9 mouse cellular contexts compared by ENCODE assay signal in genomic region chr2:93332277-93332676, GRCm38 (mm10). TPM values are rescaled to one million over a fixed set of nuclear protein-coding genes. Genes with fewer than 3 reads are reported as not detected.
A peak's percentile ranks its signal among the peaks of the same experiment; 100 is the strongest.
DNase-seq lines count a peak whose midpoint lies in the region; ATAC-seq and TF ChIP-seq lines count a peak whose summit lies in the region.
"Had no signal": no experiment of that assay in that cellular context is flagged by ENCODE, and none has a peak within 500 bp of the region (broad histone marks: within the 10 kb centered on the region; RNA-seq: fewer than 3 reads in every experiment).

No protein-coding gene starts in this region.

- DNase-seq in embryonic facial prominence, embryonic 10.5 days (ENCODE audit: low spot score): no peak
- DNase-seq in forebrain, postnatal 0 days: no peak
- DNase-seq in kidney, adult 11 months: peak; percentile 23
- DNase-seq in lung, postnatal 0 days (ENCODE audit: low spot score): peak; percentile 53
- no peak for DNase-seq in right cerebral cortex, postnatal 25 days
- DNase-seq in layer of hippocampus, adult 9-10 months (ENCODE audit: low spot score): no peak
- no peak for DNase-seq in layer of hippocampus, adult 9-11 months

- WGBS in embryonic facial prominence, embryonic 10.5 days: 79% methylated on average over 4 of the region's 4 CpGs
- 66% methylated on average over 4 of the region's 4 CpGs for WGBS in forebrain, postnatal 0 days
- WGBS in lung, postnatal 0 days: 45% methylated on average over 4 of the region's 4 CpGs

- peak overlapping the region; percentile 100 for H3K4me2 ChIP-seq in forebrain, postnatal 0 days (ENCODE audit: low read depth)
- peak overlapping the region; percentile 98; the same call in 1 of the 2 replicates for H3K4me2 ChIP-seq in lung, postnatal 0 days (replicated peaks; ENCODE audit: low read depth, low read length)

- no peak for ATAC-seq in forebrain, postnatal 0 days
- ATAC-seq in lung, postnatal 0 days: 0 out of 2 replicates have a peak, but pooled peaks have one; percentile 5
- ATAC-seq in activated CD4-positive, CD25-positive, alpha-beta regulatory T cell, adult 4 months: no peak

- peak; percentile 64; the same call in 1 of the 2 replicates for TF ChIP-seq EP300 in lung, postnatal 0 days (IDR thresholded peaks at IDR 0.05)

- peak overlapping the region; percentile 84; the same call in 1 of the 2 replicates for H3K27ac ChIP-seq in embryonic facial prominence, embryonic 10.5 days (replicated peaks)
- H3K27ac ChIP-seq in forebrain, postnatal 0 days (ENCODE audit: low read depth, low read length): no peak overlapping the region
- peak overlapping the region; percentile 58 for H3K27ac ChIP-seq in lung, postnatal 0 days (ENCODE audit: low read length)

- H3K4me1 ChIP-seq in embryonic facial prominence, embryonic 10.5 days: peaks cover 53% of the 10 kb centered on the region
- H3K4me1 ChIP-seq in forebrain, postnatal 0 days (ENCODE audit: insufficient read depth): peaks cover 9% of the 10 kb centered on the region
- peaks cover 3% of the 10 kb centered on the region; the same call in 1 of the 2 replicates for H3K4me1 ChIP-seq in lung, postnatal 0 days (ENCODE audit: insufficient read depth, low read depth, low read length)

- H3K4me3 ChIP-seq in embryonic facial prominence, embryonic 10.5 days: peak overlapping the region; percentile 84
- H3K4me3 ChIP-seq in forebrain, postnatal 0 days (ENCODE audit: low read depth, low read length): no peak overlapping the region
- no peak overlapping the region for H3K4me3 ChIP-seq in lung, postnatal 0 days (ENCODE audit: low read depth, low read length)
- H3K4me3 ChIP-seq: erythroblast, embryonic 14.5 days had no signal

- H3K36me3 ChIP-seq in embryonic facial prominence, embryonic 10.5 days (replicated peaks): no peaks in the 10 kb centered on the region
- no peaks in the 10 kb centered on the region for H3K36me3 ChIP-seq in forebrain, postnatal 0 days (ENCODE audit: insufficient read depth)
- no peaks in the 10 kb centered on the region for H3K36me3 ChIP-seq in lung, postnatal 0 days (ENCODE audit: insufficient read depth, low read length)

- H3K27me3 ChIP-seq in embryonic facial prominence, embryonic 10.5 days (replicated peaks; ENCODE audit: low read depth, poor library complexity, severe bottlenecking): peaks cover 30% of the 10 kb centered on the region
- no peaks in the 10 kb centered on the region for H3K27me3 ChIP-seq in forebrain, postnatal 0 days (ENCODE audit: insufficient read depth, low read length)
- no peaks in the 10 kb centered on the region for H3K27me3 ChIP-seq in lung, postnatal 0 days (replicated peaks; ENCODE audit: insufficient read depth, low read length)

- TF ChIP-seq CTCF in forebrain, postnatal 0 days (IDR thresholded peaks at IDR 0.05; ENCODE audit: low read depth): no peak
- no peak for TF ChIP-seq CTCF in lung, postnatal 0 days (IDR thresholded peaks at IDR 0.05)

- no peaks in the 10 kb centered on the region for H3K9me3 ChIP-seq in embryonic facial prominence, embryonic 10.5 days
- H3K9me3 ChIP-seq in forebrain, postnatal 0 days (ENCODE audit: low read length): no peaks in the 10 kb centered on the region
- no peaks in the 10 kb centered on the region for H3K9me3 ChIP-seq in lung, postnatal 0 days (ENCODE audit: low read length)

- no peak overlapping the region for H3K9ac ChIP-seq in forebrain, postnatal 0 days
- H3K9ac ChIP-seq in lung, postnatal 0 days (replicated peaks; ENCODE audit: low read depth): no peak overlapping the region

RNA-seq across cellular contexts. Expression of gene Tspan18, which starts 2.0 kb away (rescaled TPM):
- 20.7 and 25.3 TPM in 2 replicates for polyA plus RNA-seq in embryonic facial prominence, embryonic 10.5 days (2016; fragmentation: Nextera tagmentation; extraction: Ambion mirVana)
- total RNA-seq in forebrain, postnatal 0 days (2014; rRNA removed): 14.8 and 23.1 TPM in 2 replicates
- 14.4 and 18.1 TPM in 2 replicates for polyA plus RNA-seq in forebrain, postnatal 0 days (2015; fragmentation: Nextera tagmentation; extraction: Ambion mirVana)
- polyA plus RNA-seq in lung, postnatal 0 days (2015; fragmentation: Nextera tagmentation; extraction: Ambion mirVana): 36.4 and 39.9 TPM in 2 replicates
- under 1 TPM in 1 of 2 experiments, not detected in 1; 0.54 TPM for polyA plus RNA-seq in activated CD4-positive, CD25-positive, alpha-beta regulatory T cell, adult 4 months (2017; shearing (Covaris generic))

Comparison
In these comparisons a context has a peak if more than half of its experiments do, and no peak if none do; other contexts are left out.
1. DNase-seq: peak in kidney, adult 11 months (single experiment) and lung, postnatal 0 days (single experiment); none in embryonic facial prominence, embryonic 10.5 days (single experiment), forebrain, postnatal 0 days (single experiment), right cerebral cortex, postnatal 25 days (single experiment), layer of hippocampus, adult 9-10 months (single experiment) and layer of hippocampus, adult 9-11 months (single experiment).